Mouse (Mus musculus): ENCODE data around the gene Tmem200b. TPM values are rescaled to one million over a fixed set of nuclear protein-coding genes. Genes with fewer than 3 reads are reported as not detected.

Gene Tmem200b
- total and polyA plus RNA-seq, 2 experiments, result 1.7 to 5.7 TPM

DNA sequence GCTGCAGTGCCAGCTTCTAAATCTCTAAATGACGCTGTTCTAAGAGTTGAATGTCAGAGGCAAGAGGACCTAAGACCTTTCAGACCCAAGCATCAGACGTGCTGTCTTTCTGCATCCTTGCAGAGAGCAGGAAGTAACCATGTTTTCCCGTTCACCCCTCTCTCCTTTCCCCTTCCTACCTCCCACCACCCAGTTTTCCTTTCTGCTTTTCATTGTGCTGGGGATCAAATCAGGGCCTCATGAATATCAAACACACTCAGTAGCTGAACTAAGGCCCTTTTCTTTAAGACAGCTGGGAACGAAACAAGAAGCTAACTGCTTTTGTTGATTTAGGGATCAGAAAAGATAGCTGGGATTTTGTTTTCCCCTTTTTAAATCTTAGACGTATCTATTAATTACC is 28.3 kb downstream of the Tmem200b start:
- Histone ChIP-seq H3K4me3 (ENCODE audit: insufficient read depth, low read depth, low read length) (no peak overlapping the region), H3K36me3 (ENCODE audit: control insufficient read depth, insufficient read depth, low read length) (peaks cover 38% of the 10 kb centered on the region), H3K4me1 (ENCODE audit: control insufficient read depth, insufficient read depth, low read length) (no peaks in the 10 kb centered on the region), H3K27ac (replicated peaks; ENCODE audit: insufficient read depth, low read depth, low read length) (no peak overlapping the region), H3K79me2 (ENCODE audit: control insufficient read depth, insufficient read depth, low read length) (no peaks in the 10 kb centered on the region), H3K9ac (ENCODE audit: low read depth, low read length) (no peak overlapping the region), H3K27me3 (ENCODE audit: control insufficient read depth, insufficient read depth, low read length) (no peaks in the 10 kb centered on the region)
- no peak for DNase-seq (ENCODE audit: extremely low read depth, low read depth, low spot score)
- no peak for TF ChIP-seq POLR2A (IDR thresholded peaks at IDR 0.05; ENCODE audit: extremely low read depth, insufficient read depth, low read length)
- no peak for TF ChIP-seq CTCF (IDR thresholded peaks at IDR 0.05; ENCODE audit: low read depth, low read length)
- WGBS, result 77% methylated on average over 5 of the region's 5 CpGs

DNA sequence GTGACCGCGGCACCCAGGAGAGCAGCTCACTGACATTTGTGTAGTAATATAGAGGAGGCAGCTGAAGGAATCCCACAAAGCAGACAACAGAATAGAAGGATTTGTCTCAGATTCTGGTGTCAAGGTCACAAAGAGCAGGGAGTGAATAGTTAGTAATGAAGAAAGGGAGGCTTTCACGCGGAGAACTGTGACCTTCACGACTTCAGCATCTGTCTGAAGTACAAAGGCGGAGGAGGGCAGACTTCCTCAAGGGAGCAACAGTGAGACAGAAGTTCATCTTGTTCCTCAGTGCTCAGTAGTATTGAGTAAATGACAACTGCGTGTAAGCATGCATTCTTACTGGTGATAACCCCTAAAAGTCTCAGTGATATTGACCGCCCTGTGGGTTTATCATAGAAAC is 29.1 kb downstream of the Tmem200b start:
- 82% methylated on average over 8 of the region's 8 CpGs for WGBS
- DNase-seq (ENCODE audit: extremely low read depth, low read depth, low spot score), result no peak
- H3K9ac ChIP-seq (ENCODE audit: low read depth, low read length), result no peak overlapping the region
- H3K27ac ChIP-seq (replicated peaks; ENCODE audit: insufficient read depth, low read depth, low read length), result no peak overlapping the region
- peaks cover 4% of the 10 kb centered on the region; the same call in 1 of the 2 replicates for H3K79me2 ChIP-seq (ENCODE audit: control insufficient read depth, insufficient read depth, low read length)
- TF ChIP-seq POLR2A (IDR thresholded peaks at IDR 0.05; ENCODE audit: extremely low read depth, insufficient read depth, low read length), result no peak
- no peak for TF ChIP-seq CTCF (IDR thresholded peaks at IDR 0.05; ENCODE audit: low read depth, low read length)
- H3K4me3 ChIP-seq (ENCODE audit: insufficient read depth, low read depth, low read length), result no peak overlapping the region
- H3K27me3 ChIP-seq (ENCODE audit: control insufficient read depth, insufficient read depth, low read length), result no peaks in the 10 kb centered on the region
- H3K4me1 ChIP-seq (ENCODE audit: control insufficient read depth, insufficient read depth, low read length), result no peaks in the 10 kb centered on the region
- peaks cover 39% of the 10 kb centered on the region for H3K36me3 ChIP-seq (ENCODE audit: control insufficient read depth, insufficient read depth, low read length)

DNA sequence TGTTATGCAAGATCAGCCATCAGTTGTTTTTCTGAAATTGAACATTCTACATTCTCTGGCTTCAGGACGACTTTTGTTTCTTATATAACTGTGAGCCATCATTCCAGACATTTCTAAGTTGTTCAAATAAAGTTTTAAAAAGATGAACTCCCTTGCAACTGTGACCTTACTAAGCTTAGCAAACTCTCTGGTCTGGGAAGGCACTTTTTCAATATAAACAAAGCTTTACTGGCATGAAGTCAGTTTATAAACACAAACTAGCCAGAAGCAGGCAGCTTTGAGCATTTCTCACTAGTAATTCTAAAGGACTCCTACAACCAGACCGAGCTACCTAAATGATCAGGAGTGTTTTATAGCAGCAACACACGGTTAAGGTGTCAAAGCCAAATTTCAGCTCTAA is 35.6 kb downstream of the Tmem200b start:
- Histone ChIP-seq H3K27me3 (ENCODE audit: control insufficient read depth, insufficient read depth, low read length) (no peaks in the 10 kb centered on the region), H3K4me1 (ENCODE audit: control insufficient read depth, insufficient read depth, low read length) (no peaks in the 10 kb centered on the region), H3K36me3 (ENCODE audit: control insufficient read depth, insufficient read depth, low read length) (peaks cover 66% of the 10 kb centered on the region), H3K27ac (replicated peaks; ENCODE audit: insufficient read depth, low read depth, low read length) (no peak overlapping the region), H3K79me2 (ENCODE audit: control insufficient read depth, insufficient read depth, low read length) (peaks cover 4% of the 10 kb centered on the region; the same call in 1 of the 2 replicates), H3K4me3 (ENCODE audit: insufficient read depth, low read depth, low read length) (no peak overlapping the region), H3K9ac (ENCODE audit: low read depth, low read length) (no peak overlapping the region)
- 49% methylated on average over 3 of the region's 3 CpGs for WGBS
- TF ChIP-seq POLR2A (IDR thresholded peaks at IDR 0.05; ENCODE audit: extremely low read depth, insufficient read depth, low read length), result no peak
- DNase-seq (ENCODE audit: extremely low read depth, low read depth, low spot score), result peak; percentile 44

DNA sequence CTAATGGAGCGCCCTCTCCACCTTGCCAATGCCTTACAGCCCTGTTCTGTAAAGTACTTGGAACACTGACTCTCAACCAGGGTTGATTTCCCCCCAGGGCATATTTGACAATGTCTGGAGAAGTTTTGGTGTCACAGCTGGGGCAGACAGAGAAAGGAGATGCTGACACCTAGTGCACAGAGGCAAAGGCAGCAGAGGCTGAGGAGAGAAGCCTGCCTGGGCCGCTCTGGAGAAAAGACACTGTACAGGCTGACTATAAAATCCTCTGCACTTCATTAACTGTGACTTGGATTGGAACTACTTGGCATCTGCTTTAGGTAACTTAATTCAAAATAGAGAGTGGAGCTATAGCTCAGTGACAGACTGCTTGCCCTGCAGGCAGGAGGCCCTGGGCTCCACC is 47.3 kb downstream of the Tmem200b start:
- Histone ChIP-seq H3K9ac (ENCODE audit: low read depth, low read length) (no peak overlapping the region), H3K4me3 (ENCODE audit: insufficient read depth, low read depth, low read length) (no peak overlapping the region), H3K27me3 (ENCODE audit: control insufficient read depth, insufficient read depth, low read length) (no peaks in the 10 kb centered on the region), H3K4me1 (ENCODE audit: control insufficient read depth, insufficient read depth, low read length) (no peaks in the 10 kb centered on the region), H3K79me2 (ENCODE audit: control insufficient read depth, insufficient read depth, low read length) (no peaks in the 10 kb centered on the region), H3K27ac (replicated peaks; ENCODE audit: insufficient read depth, low read depth, low read length) (no peak overlapping the region), H3K36me3 (ENCODE audit: control insufficient read depth, insufficient read depth, low read length) (peaks cover 61% of the 10 kb centered on the region)
- DNase-seq (ENCODE audit: extremely low read depth, low read depth, low spot score), result no peak
- 93% methylated on average over 2 of the region's 2 CpGs for WGBS
- no peak for TF ChIP-seq POLR2A (IDR thresholded peaks at IDR 0.05; ENCODE audit: extremely low read depth, insufficient read depth, low read length)
- TF ChIP-seq CTCF (IDR thresholded peaks at IDR 0.05; ENCODE audit: low read depth, low read length), result 0 out of 2 replicates have a peak, but pooled peaks have one; percentile 8

DNA sequence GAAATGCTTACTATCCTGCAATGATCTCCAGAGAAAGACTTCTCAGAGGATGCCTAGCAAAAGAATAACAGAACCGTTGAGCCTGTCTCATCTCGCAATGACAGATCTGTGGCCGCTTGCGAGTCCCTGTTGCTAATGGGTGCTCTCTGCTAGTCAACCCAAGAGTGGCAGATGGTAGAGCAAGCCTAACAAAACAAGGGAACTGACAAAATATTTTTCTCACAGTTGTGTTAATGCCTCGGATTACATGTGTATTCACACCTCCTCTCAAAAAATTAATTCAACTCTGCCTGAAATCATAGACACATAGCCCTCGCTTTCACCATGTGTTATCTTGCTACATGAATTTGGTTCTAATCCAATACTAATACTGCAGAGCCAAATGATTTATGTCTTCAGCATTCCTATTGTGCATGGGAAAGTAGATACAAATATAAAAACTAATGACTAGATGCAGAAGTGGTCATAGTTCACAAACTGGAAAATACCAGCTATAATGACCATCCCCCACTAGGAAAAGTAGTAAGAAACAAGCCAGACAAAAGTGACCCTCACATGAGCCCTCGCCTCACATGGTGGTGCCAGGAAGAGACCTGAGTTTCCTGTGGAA is 48.8 kb downstream of the Tmem200b start:
- Histone ChIP-seq H3K36me3 (ENCODE audit: control insufficient read depth, insufficient read depth, low read length) (peaks cover 63% of the 10 kb centered on the region), H3K4me1 (ENCODE audit: control insufficient read depth, insufficient read depth, low read length) (no peaks in the 10 kb centered on the region), H3K4me3 (ENCODE audit: insufficient read depth, low read depth, low read length) (no peak overlapping the region), H3K27ac (replicated peaks; ENCODE audit: insufficient read depth, low read depth, low read length) (no peak overlapping the region), H3K79me2 (ENCODE audit: control insufficient read depth, insufficient read depth, low read length) (no peaks in the 10 kb centered on the region), H3K9ac (ENCODE audit: low read depth, low read length) (no peak overlapping the region), H3K27me3 (ENCODE audit: control insufficient read depth, insufficient read depth, low read length) (no peaks in the 10 kb centered on the region)
- TF ChIP-seq CTCF (IDR thresholded peaks at IDR 0.05; ENCODE audit: low read depth, low read length) (no peak), POLR2A (IDR thresholded peaks at IDR 0.05; ENCODE audit: extremely low read depth, insufficient read depth, low read length) (no peak)
- DNase-seq (ENCODE audit: extremely low read depth, low read depth, low spot score), result no peak
- 89% methylated on average over 7 of the region's 7 CpGs for WGBS

Other genes with a start within 250 kb of the Tmem200b start
- 0.09 and 0.40 TPM in 2 replicates for gene Ptpru, start 83.5 kb upstream of the Tmem200b start, total RNA-seq (2014; rRNA removed)
- 0.27 and 0.40 TPM in 2 replicates for gene Ptpru, start 83.5 kb upstream of the Tmem200b start, polyA plus RNA-seq (2012; rRNA removed)
- gene Mecr, start 78.3 kb upstream of the Tmem200b start, total RNA-seq (2014; rRNA removed), result 34.8 and 40.5 TPM in 2 replicates
- 35.7 and 39.4 TPM in 2 replicates for gene Mecr, start 78.3 kb upstream of the Tmem200b start, polyA plus RNA-seq (2012; rRNA removed)
- 14.8 and 15.9 TPM in 2 replicates for gene Srsf4, start 48.2 kb upstream of the Tmem200b start, total RNA-seq (2014; rRNA removed)
- gene Srsf4, start 48.2 kb upstream of the Tmem200b start, polyA plus RNA-seq (2012; rRNA removed), result 17.2 and 19.0 TPM in 2 replicates
- 0.09 and 0.20 TPM in 2 replicates for gene Gm10300, start 152.9 kb downstream of the Tmem200b start, total RNA-seq (2014; rRNA removed)
- gene Gm10300, start 152.9 kb downstream of the Tmem200b start, polyA plus RNA-seq (2012; rRNA removed), result 0.04 and 0.13 TPM in 2 replicates
- gene Epb41, start 153.6 kb downstream of the Tmem200b start, total RNA-seq (2014; rRNA removed), result 46.8 and 48.0 TPM in 2 replicates
- 29.6 and 40.7 TPM in 2 replicates for gene Epb41, start 153.6 kb downstream of the Tmem200b start, polyA plus RNA-seq (2012; rRNA removed)
- gene Oprd1, start 222.7 kb downstream of the Tmem200b start, total RNA-seq (2014; rRNA removed), result not detected in 2 replicates
- 0.02 TPM in 1 of 2 replicates, not detected in the other for gene Oprd1, start 222.7 kb downstream of the Tmem200b start, polyA plus RNA-seq (2012; rRNA removed)